Mouse (Mus musculus): ENCODE data around the gene Xab2. TPM values are rescaled to one million over a fixed set of nuclear protein-coding genes. Genes with fewer than 3 reads are reported as not detected.

Gene Xab2
- total RNA-seq, 1 experiment: 76.0 TPM

DNA sequence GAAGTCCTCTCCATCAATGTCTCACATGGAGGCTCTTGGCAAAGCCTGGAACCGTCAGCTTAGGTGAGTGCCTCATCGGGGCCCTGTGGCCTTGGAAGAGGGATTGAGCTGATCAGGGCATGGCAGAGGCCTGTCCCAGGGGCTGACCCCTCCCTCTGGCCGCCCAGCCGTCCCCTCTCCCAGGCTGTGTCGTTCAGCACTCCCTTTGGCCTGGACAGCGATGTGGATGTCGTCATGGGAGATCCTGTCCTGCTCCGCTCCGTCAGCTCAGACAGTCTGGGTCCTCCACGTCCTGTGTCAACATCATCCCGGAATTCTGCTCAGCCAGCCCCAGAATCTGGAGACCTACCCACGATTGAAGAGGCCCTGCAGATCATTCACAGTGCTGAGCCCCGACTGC lies 17.7 kb downstream of the Xab2 start:
- H3K27ac ChIP-seq (ENCODE audit: insufficient read depth, low read depth, low read length, poor library complexity, severe bottlenecking): no peak overlapping the region
- no peak overlapping the region for H3K9ac ChIP-seq (ENCODE audit: insufficient read depth, low read depth, low read length, poor library complexity, severe bottlenecking)
- peaks cover 68% of the 10 kb centered on the region for H3K36me3 ChIP-seq (ENCODE audit: control insufficient read depth, insufficient read depth, low read length, poor library complexity, severe bottlenecking)
- TF ChIP-seq ZNF384 (IDR thresholded peaks at IDR 0.05; ENCODE audit: low read depth, low read length) (no peak), HCFC1 (IDR thresholded peaks at IDR 0.05; ENCODE audit: borderline replicate concordance, insufficient read depth, low read length) (no peak), ZC3H11A (IDR thresholded peaks at IDR 0.05; ENCODE audit: borderline replicate concordance, low read depth, low read length) (no peak), MAFK (IDR thresholded peaks at IDR 0.05; ENCODE audit: insufficient read depth, low read depth, low read length) (no peak), CHD2 (IDR thresholded peaks at IDR 0.05; ENCODE audit: low read depth, low read length) (no peak)
- DNase-seq (ENCODE audit: low read depth, low spot score): no peak
- H3K9me3 ChIP-seq (ENCODE audit: control insufficient read depth, insufficient read depth, low read depth, low read length): no peaks in the 10 kb centered on the region
- H3K4me1 ChIP-seq (ENCODE audit: control insufficient read depth in 2 of 2, insufficient read depth in 2 of 2, low read length in 2 of 2, poor library complexity in 1 of 2): peaks cover 6 to 23% of the 10 kb centered on the region in 2 experiments; a peak in 3 of 4 replicates
- no peak overlapping the region for H3K4me3 ChIP-seq (ENCODE audit: insufficient read depth in 1 of 2, low read depth in 1 of 2, low read length in 2 of 2, poor library complexity in 1 of 2, severe bottlenecking in 1 of 2)
- in situ Hi-C loops (cut with MboI; ENCODE audit: low sequenced_read_pairs in 2 of 2, unreplicated experiment in 2 of 2): no loop called here

- DNase-seq (ENCODE audit: low read depth, low spot score): no peak
- TF ChIP-seq ZNF384 (IDR thresholded peaks at IDR 0.05; ENCODE audit: low read depth, low read length) (no peak), CHD2 (IDR thresholded peaks at IDR 0.05; ENCODE audit: low read depth, low read length) (no peak), ZC3H11A (IDR thresholded peaks at IDR 0.05; ENCODE audit: borderline replicate concordance, low read depth, low read length) (no peak), HCFC1 (IDR thresholded peaks at IDR 0.05; ENCODE audit: borderline replicate concordance, insufficient read depth, low read length) (no peak), MAFK (IDR thresholded peaks at IDR 0.05; ENCODE audit: insufficient read depth, low read depth, low read length) (no peak)
- Histone ChIP-seq H3K4me1 (ENCODE audit: control insufficient read depth in 2 of 2, insufficient read depth in 2 of 2, low read length in 2 of 2, poor library complexity in 1 of 2) (peaks cover 13 to 33% of the 10 kb centered on the region in 2 experiments), H3K9me3 (ENCODE audit: control insufficient read depth, insufficient read depth, low read depth, low read length) (no peaks in the 10 kb centered on the region), H3K9ac (ENCODE audit: insufficient read depth, low read depth, low read length, poor library complexity, severe bottlenecking) (peak overlapping the region; percentile 29; the same call in 1 of the 2 replicates), H3K36me3 (ENCODE audit: control insufficient read depth, insufficient read depth, low read length, poor library complexity, severe bottlenecking) (peaks cover 49% of the 10 kb centered on the region), H3K4me3 (ENCODE audit: insufficient read depth in 1 of 2, low read depth in 1 of 2, low read length in 2 of 2, poor library complexity in 1 of 2, severe bottlenecking in 1 of 2) (no peak overlapping the region), H3K27ac (ENCODE audit: insufficient read depth, low read depth, low read length, poor library complexity, severe bottlenecking) (peak overlapping the region; percentile 36; the same call in 1 of the 2 replicates)
- in situ Hi-C loops (cut with MboI; ENCODE audit: low sequenced_read_pairs in 2 of 2, unreplicated experiment in 2 of 2): no loop called here
Observed at GRCm38 (mm10) chr8:3600401-3600800, 20.7 kb downstream of the Xab2 start.

DNA sequence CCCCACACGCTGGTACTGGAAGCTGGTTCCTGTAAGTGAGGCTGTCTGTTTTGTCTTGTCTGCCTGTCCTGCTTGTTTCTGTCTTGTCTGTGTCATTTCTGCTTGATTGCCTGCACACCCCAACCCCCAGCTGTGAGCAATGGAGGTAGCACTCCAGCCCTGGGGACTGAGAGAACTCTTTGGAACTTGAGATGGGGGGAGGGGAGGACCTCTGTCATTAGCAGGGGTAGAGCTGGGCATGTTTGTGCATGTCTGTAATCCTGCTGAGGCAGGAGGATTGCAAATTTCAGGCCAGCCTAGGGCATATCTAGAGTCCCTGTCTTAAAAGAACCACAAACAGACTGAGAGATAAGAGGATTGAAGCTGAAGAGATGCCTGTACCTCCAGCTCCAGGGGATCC lies 21.9 kb downstream of the Xab2 start:
- Histone ChIP-seq H3K36me3 (ENCODE audit: control insufficient read depth, insufficient read depth, low read length, poor library complexity, severe bottlenecking) (peaks cover 42% of the 10 kb centered on the region), H3K27ac (ENCODE audit: insufficient read depth, low read depth, low read length, poor library complexity, severe bottlenecking) (peak overlapping the region; percentile 75), H3K9me3 (ENCODE audit: control insufficient read depth, insufficient read depth, low read depth, low read length) (no peaks in the 10 kb centered on the region), H3K4me3 (ENCODE audit: insufficient read depth in 1 of 2, low read depth in 1 of 2, low read length in 2 of 2, poor library complexity in 1 of 2, severe bottlenecking in 1 of 2) (peak overlapping the region in 1 of 2 experiments; percentile 14; a peak in 1 of 4 replicates), H3K9ac (ENCODE audit: insufficient read depth, low read depth, low read length, poor library complexity, severe bottlenecking) (peak overlapping the region; percentile 61), H3K4me1 (ENCODE audit: control insufficient read depth in 2 of 2, insufficient read depth in 2 of 2, low read length in 2 of 2, poor library complexity in 1 of 2) (peaks cover 13 to 33% of the 10 kb centered on the region in 2 experiments)
- no peak for TF ChIP-seq ZC3H11A (IDR thresholded peaks at IDR 0.05; ENCODE audit: borderline replicate concordance, low read depth, low read length)
- TF ChIP-seq HCFC1 (IDR thresholded peaks at IDR 0.05; ENCODE audit: borderline replicate concordance, insufficient read depth, low read length): no peak
- no peak for TF ChIP-seq MAFK (IDR thresholded peaks at IDR 0.05; ENCODE audit: insufficient read depth, low read depth, low read length)
- TF ChIP-seq ZNF384 (IDR thresholded peaks at IDR 0.05; ENCODE audit: low read depth, low read length): no peak
- TF ChIP-seq CHD2 (IDR thresholded peaks at IDR 0.05; ENCODE audit: low read depth, low read length): 0 out of 2 replicates have a peak, but pooled peaks have one; percentile 17
- in situ Hi-C loops (cut with MboI; ENCODE audit: low sequenced_read_pairs in 2 of 2, unreplicated experiment in 2 of 2): no loop called here
- no peak for DNase-seq (ENCODE audit: low read depth, low spot score)

DNA sequence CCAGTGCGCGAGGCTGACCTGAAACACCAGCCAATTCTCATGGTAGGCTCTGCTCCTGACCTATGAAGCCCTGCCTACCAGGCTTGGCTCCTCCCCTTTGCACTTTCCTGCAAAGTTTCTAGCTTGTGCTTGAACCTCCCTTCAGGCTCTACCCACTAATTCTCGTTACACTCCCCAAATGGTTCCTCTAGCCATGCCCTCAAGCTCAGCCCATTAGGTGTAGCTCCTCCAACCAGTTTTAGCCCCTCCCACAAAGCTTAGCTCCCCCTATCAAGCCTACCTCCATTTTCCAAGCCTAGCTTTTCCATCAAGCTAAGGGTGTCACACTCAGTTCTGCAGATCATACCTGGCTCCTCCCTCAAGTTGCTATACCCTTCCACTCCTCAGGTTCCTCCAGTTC lies 23.1 kb downstream of the Xab2 start:
- in situ Hi-C loops (cut with MboI; ENCODE audit: low sequenced_read_pairs in 2 of 2, unreplicated experiment in 2 of 2): no loop called here
- H3K36me3 ChIP-seq (ENCODE audit: control insufficient read depth, insufficient read depth, low read length, poor library complexity, severe bottlenecking): peaks cover 30% of the 10 kb centered on the region
- H3K9me3 ChIP-seq (ENCODE audit: control insufficient read depth, insufficient read depth, low read depth, low read length): no peaks in the 10 kb centered on the region
- peak overlapping the region; percentile 78 for H3K9ac ChIP-seq (ENCODE audit: insufficient read depth, low read depth, low read length, poor library complexity, severe bottlenecking)
- no peak for DNase-seq (ENCODE audit: low read depth, low spot score)
- peak overlapping the region; percentile 41 to 65 for H3K4me3 ChIP-seq (ENCODE audit: insufficient read depth in 1 of 2, low read depth in 1 of 2, low read length in 2 of 2, poor library complexity in 1 of 2, severe bottlenecking in 1 of 2)
- H3K4me1 ChIP-seq (ENCODE audit: control insufficient read depth in 2 of 2, insufficient read depth in 2 of 2, low read length in 2 of 2, poor library complexity in 1 of 2): peaks cover 13 to 35% of the 10 kb centered on the region in 2 experiments
- peak overlapping the region; percentile 78 for H3K27ac ChIP-seq (ENCODE audit: insufficient read depth, low read depth, low read length, poor library complexity, severe bottlenecking)
- TF ChIP-seq ZNF384 (IDR thresholded peaks at IDR 0.05; ENCODE audit: low read depth, low read length) (no peak), CHD2 (IDR thresholded peaks at IDR 0.05; ENCODE audit: low read depth, low read length) (no peak), HCFC1 (IDR thresholded peaks at IDR 0.05; ENCODE audit: borderline replicate concordance, insufficient read depth, low read length) (no peak), MAFK (IDR thresholded peaks at IDR 0.05; ENCODE audit: insufficient read depth, low read depth, low read length) (no peak), ZC3H11A (IDR thresholded peaks at IDR 0.05; ENCODE audit: borderline replicate concordance, low read depth, low read length) (no peak)
